Mouse (Mus musculus) telencephalon, adult 2 months (tissue): ENCODE measurements around the gene Pear1.

ENCODE experiments used
- DNase-seq: peaks from one replicate; pipeline ENCODE4 v3.0.0-alpha.2; 2011; ENCODE audit warnings: low read depth, low spot score

Gene Pear1

DNA sequence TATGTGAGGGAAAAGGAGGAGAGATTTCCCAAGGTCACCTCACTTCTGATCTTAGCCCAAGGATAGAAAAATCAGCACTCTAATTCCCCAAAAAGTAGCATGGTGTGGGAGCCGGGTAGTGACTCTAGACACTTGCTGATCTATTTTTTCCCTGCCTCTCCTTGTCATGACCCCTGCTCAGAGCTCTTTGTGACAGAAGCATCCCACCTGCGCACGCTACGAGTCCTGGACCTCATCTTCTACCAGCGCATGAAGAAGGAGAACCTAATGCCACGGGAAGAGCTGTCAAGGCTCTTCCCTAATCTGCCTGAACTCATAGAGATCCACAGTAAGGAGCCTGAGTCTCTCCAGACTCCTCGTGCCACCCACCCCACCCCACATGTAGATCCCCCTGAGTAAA lies 97.9 kb downstream of the Pear1 start:
- no peak for DNase-seq

DNA sequence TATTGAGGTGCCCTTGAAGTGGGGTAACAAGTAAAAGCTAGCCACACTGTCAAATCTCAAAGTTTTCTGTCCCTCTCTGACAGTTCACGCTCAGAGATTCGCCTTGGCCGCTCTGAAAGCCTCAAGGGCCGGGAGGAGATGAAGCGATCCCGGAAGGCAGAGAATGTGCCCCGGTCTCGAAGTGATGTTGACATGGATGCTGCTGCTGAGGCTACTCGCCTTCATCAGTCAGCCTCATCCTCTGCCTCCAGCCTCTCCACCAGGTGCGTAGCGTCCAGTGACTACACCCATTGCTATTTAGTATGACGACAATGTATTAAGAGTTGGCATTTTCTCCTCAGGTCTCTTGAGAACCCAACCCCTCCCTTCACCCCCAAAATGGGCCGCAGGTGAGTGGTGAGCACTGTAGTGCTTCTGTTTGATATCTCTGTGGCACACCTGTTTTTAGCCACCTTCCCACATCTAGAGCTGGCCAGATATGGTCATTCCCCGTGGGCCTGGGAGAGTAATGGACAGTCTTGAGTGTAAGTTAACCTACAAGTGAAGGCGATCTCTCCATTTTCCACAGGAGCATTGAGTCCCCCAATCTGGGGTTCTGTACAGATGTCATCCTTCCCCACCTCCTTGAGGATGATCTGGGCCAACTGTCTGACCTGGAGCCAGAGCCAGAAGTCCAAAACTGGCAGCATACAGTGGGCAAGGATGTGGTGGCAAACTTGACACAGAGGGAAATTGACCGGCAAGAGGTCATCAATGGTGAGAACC lies 98.5 kb downstream of the Pear1 start:
- DNase-seq, result no peak

DNA sequence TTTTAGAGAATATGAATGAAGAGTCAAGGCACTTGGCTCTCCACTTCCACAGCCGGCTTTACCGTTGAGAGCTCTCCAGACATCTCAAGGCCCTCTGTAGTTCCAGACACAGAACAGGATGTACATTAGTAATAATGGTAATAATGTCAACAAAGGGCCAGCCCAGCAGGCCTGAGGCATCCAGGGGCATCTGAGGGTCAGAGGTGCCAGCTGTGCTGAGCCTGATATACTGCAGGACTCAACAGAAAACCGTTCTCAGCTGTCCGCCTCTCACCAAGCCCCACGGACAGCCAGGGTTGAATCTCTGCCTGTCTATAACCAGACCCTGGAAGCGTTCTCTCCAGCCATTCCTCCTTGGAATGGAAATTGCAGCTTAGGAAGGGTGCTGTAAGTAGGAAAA lies 99.5 kb downstream of the Pear1 start:
- no peak for DNase-seq

- DNase-seq, result no peak
Measured at GRCm38 (mm10) chr3:87718525-87718924, 105.6 kb downstream of the Pear1 start.
